Mouse (Mus musculus) embryonic facial prominence, embryonic 15.5 days (tissue): ENCODE measurements around the gene Mfsd2b. TPM values are rescaled to one million over a fixed set of nuclear protein-coding genes. Genes with fewer than 3 reads are reported as not detected.
"Not testable (repeated sequence)": the region's sequence is repeated elsewhere in the genome, so short reads cannot be mapped to it uniquely, and the experiment has no call there.

ENCODE experiments used
- ATAC-seq: fragments of 200-750 bp; cut with Nextera tagmentation; 2 replicates; pipeline ENCODE4 v1.8.0; 2017; ENCODE audit warnings: low read depth, moderate TSS enrichment; ENCODE audit not compliant: insufficient number of reproducible peaks, low FRiP score, low TSS enrichment
- H3K27ac ChIP-seq: fragments of 300-500 bp; sonication (generic); replicated peaks from 2 replicates; pipeline ENCODE4 v1.5.1; 2015; ENCODE audit warnings: mild to moderate bottlenecking, inconsistent platforms
- H3K27me3 ChIP-seq: fragments of 300-500 bp; sonication (generic); 2 replicates; pipeline ENCODE4 v1.6.1; 2015; ENCODE audit warnings: inconsistent platforms
- H3K36me3 ChIP-seq: fragments of 300-500 bp; sonication (generic); 2 replicates; pipeline ENCODE4 v1.6.1; 2015; ENCODE audit warnings: mild to moderate bottlenecking, inconsistent platforms
- H3K4me1 ChIP-seq: fragments of 300-500 bp; sonication (generic); 2 replicates; pipeline ENCODE4 v1.6.1; 2015; ENCODE audit warnings: inconsistent platforms
- H3K4me2 ChIP-seq: fragments of 300-500 bp; sonication (generic); replicated peaks from 2 replicates; pipeline ENCODE4 v1.6.1; 2015; ENCODE audit warnings: mild to moderate bottlenecking, inconsistent platforms
- H3K4me3 ChIP-seq: fragments of 300-500 bp; sonication (generic); replicated peaks from 2 replicates; pipeline ENCODE4 v1.5.1; 2015; ENCODE audit warnings: mild to moderate bottlenecking, inconsistent platforms
- H3K9ac ChIP-seq: fragments of 300-500 bp; sonication (generic); 2 replicates; pipeline ENCODE4 v1.6.1; 2015; ENCODE audit warnings: inconsistent platforms
- H3K9me3 ChIP-seq: fragments of 300-500 bp; sonication (generic); replicated peaks from 2 replicates; pipeline ENCODE4 v1.6.1; 2016; ENCODE audit warnings: inconsistent platforms
- WGBS: fragments of 180-500 bp; shearing (Covaris S2); methylation state at CpG from one replicate; pipeline ENCODE4 v1.1.7; 2015; 5-methylcytosine and 5-hydroxymethylcytosine counted together
- polyA plus RNA-seq: library from polyadenylated mRNA; unstranded; fragments of >200 nt; fragmentation: Nextera tagmentation; extraction: Ambion mirVana; gene quantifications from 2 replicates; pipeline ENCODE4 v1.2.1, GENCODE M21; 2015

The Mfsd2b gene
- polyA plus RNA-seq, result 0.88 TPM in 2 replicates

GRCm38 (mm10) chr12:4874161-4874927 lies at the start of gene Mfsd2b:
TSS of gene Mfsd2b (minus strand) at chr12:4874359.
- H3K4me3 ChIP-seq, result peak within 1 kb of the TSS; percentile 38
- ATAC-seq, result peak; percentile 66; the same call in 1 of the 2 replicates
- H3K4me2 ChIP-seq, result peak within 1 kb of the TSS; percentile 85
- 4% methylated on average over 24 of the region's 24 CpGs for WGBS
- no peaks in the 10 kb centered on the region for H3K27me3 ChIP-seq
- peaks cover 11% of the 10 kb centered on the region for H3K4me1 ChIP-seq
- no peaks in the 10 kb centered on the region for H3K9me3 ChIP-seq
- no peak within 1 kb of the TSS for H3K9ac ChIP-seq
- no peak within 1 kb of the TSS for H3K27ac ChIP-seq
- H3K36me3 ChIP-seq, result peaks cover 7% of the 10 kb centered on the region

GRCm38 (mm10) chr12:4917805-4918591 lies 43.8 kb upstream of the Mfsd2b start:
- Histone ChIP-seq H3K9me3 (no peaks in the 10 kb centered on the region), H3K4me3 (peak overlapping the region; percentile 86), H3K27ac (peak overlapping the region; percentile 98), H3K4me1 (peaks cover 3% of the 10 kb centered on the region), H3K27me3 (no peaks in the 10 kb centered on the region), H3K9ac (peak overlapping the region; percentile 98), H3K4me2 (peak overlapping the region; percentile 56), H3K36me3 (no peaks in the 10 kb centered on the region)
- peak; percentile 48 for ATAC-seq
- under 1% methylated on average over 45 of the region's 48 CpGs for WGBS

- ATAC-seq, result peak; percentile 97
- H3K4me3 ChIP-seq, result peak within 1 kb of the TSS; percentile 86
- H3K36me3 ChIP-seq, result no peaks in the 10 kb centered on the region
- no peaks in the 10 kb centered on the region for H3K27me3 ChIP-seq
- peak within 1 kb of the TSS; percentile 98 for H3K9ac ChIP-seq
- WGBS, result under 1% methylated on average over 85 of the region's 89 CpGs
- H3K9me3 ChIP-seq, result no peaks in the 10 kb centered on the region
- peaks cover 3% of the 10 kb centered on the region for H3K4me1 ChIP-seq
- H3K27ac ChIP-seq, result peak within 1 kb of the TSS; percentile 98
- H3K4me2 ChIP-seq, result peak within 1 kb of the TSS; percentile 63
Observed at GRCm38 (mm10) chr12:4916994-4917804, 43.0 kb upstream of the Mfsd2b start, which contains the start of gene Atad2b. TSS of gene Atad2b (plus strand) at chr12:4917353.

- ATAC-seq, result no peak
- peaks cover 3% of the 10 kb centered on the region for H3K4me1 ChIP-seq
- no peaks in the 10 kb centered on the region for H3K27me3 ChIP-seq
- no peaks in the 10 kb centered on the region for H3K36me3 ChIP-seq
- H3K4me3 ChIP-seq, result no peak overlapping the region
- H3K9ac ChIP-seq, result no peak overlapping the region
- no peak overlapping the region for H3K27ac ChIP-seq
- 83% methylated on average over 3 of the region's 3 CpGs for WGBS
- H3K9me3 ChIP-seq, result no peaks in the 10 kb centered on the region
- H3K4me2 ChIP-seq, result no peak overlapping the region
Observed at GRCm38 (mm10) chr12:4914944-4915343, 40.8 kb upstream of the Mfsd2b start.

- Histone ChIP-seq H3K36me3 (no peaks in the 10 kb centered on the region), H3K27me3 (no peaks in the 10 kb centered on the region), H3K9ac (no peak overlapping the region), H3K9me3 (no peaks in the 10 kb centered on the region), H3K4me3 (no peak overlapping the region), H3K4me2 (no peak overlapping the region), H3K27ac (no peak overlapping the region), H3K4me1 (peaks cover 3% of the 10 kb centered on the region)
- WGBS, result 52% methylated on average over 3 of the region's 3 CpGs
- no peak for ATAC-seq
Observed at GRCm38 (mm10) chr12:4914441-4914840, 40.3 kb upstream of the Mfsd2b start.

GRCm38 (mm10) chr12:4911716-4912115 lies 37.6 kb upstream of the Mfsd2b start:
- H3K27ac ChIP-seq, result no peak overlapping the region
- H3K36me3 ChIP-seq, result no peaks in the 10 kb centered on the region
- H3K4me2 ChIP-seq, result no peak overlapping the region
- no peaks in the 10 kb centered on the region for H3K27me3 ChIP-seq
- 78% methylated on average over 4 of the region's 4 CpGs for WGBS
- no peak overlapping the region for H3K9ac ChIP-seq
- H3K4me1 ChIP-seq, result no peaks in the 10 kb centered on the region
- no peaks in the 10 kb centered on the region for H3K9me3 ChIP-seq
- ATAC-seq, result no peak
- H3K4me3 ChIP-seq, result no peak overlapping the region

GRCm38 (mm10) chr12:4910496-4910895 lies 36.3 kb upstream of the Mfsd2b start:
- not testable (repeated sequence) for H3K4me2 ChIP-seq, H3K4me3 ChIP-seq, H3K27ac ChIP-seq, H3K27me3 ChIP-seq, ATAC-seq, H3K9me3 ChIP-seq, H3K36me3 ChIP-seq, H3K4me1 ChIP-seq, H3K9ac ChIP-seq
- 83% methylated on average over 1 of the region's 1 CpGs for WGBS

- Histone ChIP-seq H3K4me1 (no peaks in the 10 kb centered on the region), H3K4me2 (no peak overlapping the region), H3K9ac (no peak overlapping the region), H3K9me3 (no peaks in the 10 kb centered on the region), H3K27ac (no peak overlapping the region), H3K4me3 (no peak overlapping the region), H3K36me3 (no peaks in the 10 kb centered on the region), H3K27me3 (no peaks in the 10 kb centered on the region)
- no peak for ATAC-seq
- WGBS, result 87% methylated on average over 7 of the region's 7 CpGs
Observed at GRCm38 (mm10) chr12:4908391-4908790, 34.2 kb upstream of the Mfsd2b start.

GRCm38 (mm10) chr12:4906951-4907906 lies 33.1 kb upstream of the Mfsd2b start, which contains the start of gene Ubxn2a:
TSS of gene Ubxn2a (minus strand) at chr12:4907705.
- peak within 1 kb of the TSS; percentile 59 for H3K9ac ChIP-seq
- H3K4me1 ChIP-seq, result no peaks in the 10 kb centered on the region
- WGBS, result under 1% methylated on average over 125 of the region's 125 CpGs

GRCm38 (mm10) chr12:4906476-4906875 lies 32.3 kb upstream of the Mfsd2b start:
- Histone ChIP-seq H3K9me3 (no peaks in the 10 kb centered on the region), H3K27me3 (no peaks in the 10 kb centered on the region), H3K9ac (peak overlapping the region; percentile 59; the same call in 1 of the 2 replicates), H3K36me3 (no peaks in the 10 kb centered on the region), H3K4me3 (peak overlapping the region; percentile 70), H3K4me2 (peak overlapping the region; percentile 73), H3K27ac (no peak overlapping the region; the same call in 1 of the 2 replicates), H3K4me1 (no peaks in the 10 kb centered on the region)
- WGBS, result 52% methylated on average over 7 of the region's 7 CpGs
- no peak for ATAC-seq

More at GRCm38 (mm10) chr12:4906951-4907906, 33.1 kb upstream of the Mfsd2b start, which contains the start of gene Ubxn2a:
- Histone ChIP-seq H3K27ac (peak within 1 kb of the TSS; percentile 85), H3K4me2 (peak within 1 kb of the TSS; percentile 73), H3K4me3 (peak within 1 kb of the TSS; percentile 70), H3K27me3 (no peaks in the 10 kb centered on the region), H3K9me3 (no peaks in the 10 kb centered on the region), H3K36me3 (no peaks in the 10 kb centered on the region)
- peak; percentile 94 for ATAC-seq
